Mouse (Mus musculus) ES-Bruce4 (cell line): ENCODE measurements at regions not wholly inside any gene's neighbourhood (a gene's known extent, or its start where the extent isn't known, plus 50 kb on each side); places are given as distances from the start of the nearest gene placed in this dataset.

ENCODE experiments used
- H3K27ac ChIP-seq: 2 replicates; pipeline ENCODE4 v1.5.1; 2012; ENCODE audit warnings: low read length, inconsistent platforms; ENCODE audit not compliant: insufficient read depth
- H3K27me3 ChIP-seq: 2 replicates; pipeline ENCODE4 v1.6.1; 2012; ENCODE audit warnings: mild to moderate bottlenecking, low read length, inconsistent platforms; ENCODE audit not compliant: control insufficient read depth, poor library complexity, insufficient read depth, severe bottlenecking
- H3K36me3 ChIP-seq: 2 replicates; pipeline ENCODE4 v1.6.1; 2012; ENCODE audit warnings: inconsistent platforms, mild to moderate bottlenecking, low read length, moderate library complexity; ENCODE audit not compliant: control insufficient read depth, poor library complexity, insufficient read depth, severe bottlenecking
- H3K4me1 ChIP-seq: one replicate; pipeline ENCODE4 v1.8.1; 2011; ENCODE audit warnings: low read length; ENCODE audit not compliant: control insufficient read depth, insufficient read depth
- H3K4me3 ChIP-seq: 2 replicates; pipeline ENCODE4 v1.5.1; 2011; ENCODE audit warnings: low read depth, mild to moderate bottlenecking, low read length
- H3K9ac ChIP-seq: 2 replicates; pipeline ENCODE4 v1.6.1; 2012; ENCODE audit warnings: low read depth, mild to moderate bottlenecking, inconsistent platforms; ENCODE audit not compliant: poor library complexity, severe bottlenecking
- H3K9me3 ChIP-seq: replicated peaks from 2 replicates; pipeline ENCODE4 v1.6.1; 2012; ENCODE audit warnings: mild to moderate bottlenecking, low read length, inconsistent platforms; ENCODE audit not compliant: control insufficient read depth, poor library complexity, insufficient read depth, severe bottlenecking
- CTCF ChIP-seq: IDR thresholded peaks from one replicate; pipeline ENCODE4 v1.8.1; 2011; ENCODE audit warnings: low read depth, low read length
- EP300 ChIP-seq: IDR thresholded peaks from 2 replicates; pipeline ENCODE4 v1.6.1; 2011; ENCODE audit warnings: low read depth, low read length; ENCODE audit not compliant: insufficient read depth
- POLR2A ChIP-seq: IDR thresholded peaks from one replicate; pipeline ENCODE4 v1.8.1; 2011; ENCODE audit warnings: low read length; ENCODE audit not compliant: insufficient read depth

DNA sequence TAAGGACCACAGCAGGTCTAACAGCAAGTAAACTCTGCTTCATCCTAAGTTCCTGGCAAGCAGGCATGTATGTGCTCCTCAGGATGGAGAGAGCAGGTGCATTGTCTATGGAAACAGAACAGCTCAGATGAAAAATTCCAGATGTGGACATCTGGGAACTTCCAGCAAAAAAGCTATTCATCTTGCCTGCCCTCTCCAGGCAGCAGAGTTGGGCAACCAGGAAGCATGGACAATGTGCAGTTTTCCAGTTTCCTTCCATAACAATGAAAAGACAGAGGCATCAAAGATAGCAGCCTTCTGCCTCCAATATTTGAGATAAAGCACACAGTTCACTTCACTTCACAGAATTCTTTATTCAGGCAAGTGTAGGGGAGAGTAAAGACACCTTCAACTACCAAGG lies 236.7 kb downstream of the Fam49a start:
- no peak overlapping the region for H3K27ac ChIP-seq
- H3K9me3 ChIP-seq = no peaks in the 10 kb centered on the region
- no peaks in the 10 kb centered on the region for H3K4me1 ChIP-seq
- H3K4me3 ChIP-seq = no peak overlapping the region
- no peaks in the 10 kb centered on the region for H3K27me3 ChIP-seq
- TF ChIP-seq EP300 (no peak), CTCF (no peak), POLR2A (no peak)
- no peak overlapping the region for H3K9ac ChIP-seq
- H3K36me3 ChIP-seq = no peaks in the 10 kb centered on the region

DNA sequence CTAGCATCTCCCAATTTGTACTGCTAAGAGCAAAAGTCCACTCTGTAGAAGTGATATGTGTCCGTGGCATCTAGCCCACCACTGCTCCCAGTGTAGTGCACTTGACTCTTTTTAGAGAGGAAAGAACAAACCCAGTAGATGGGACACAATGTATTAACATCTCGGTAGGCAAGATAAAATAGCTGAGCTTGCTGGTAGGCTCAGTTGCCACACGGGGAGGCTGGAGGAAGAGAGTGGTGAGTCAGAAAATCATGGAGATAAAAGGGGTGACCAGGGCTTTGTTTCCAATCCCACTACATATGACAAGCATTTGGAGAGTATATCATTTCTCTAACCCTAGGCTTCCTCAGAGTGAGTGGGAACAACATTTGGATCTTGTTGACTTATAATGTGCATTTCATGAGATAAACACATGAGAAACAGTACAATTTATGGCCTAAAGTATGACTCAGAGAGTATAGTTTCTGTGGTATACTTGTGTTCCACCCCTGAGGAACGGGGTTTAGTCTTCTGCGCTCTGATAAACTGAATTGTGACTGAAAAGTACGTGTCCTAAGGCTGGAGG lies 235.4 kb downstream of the Fam49a start:
- no peak overlapping the region for H3K27ac ChIP-seq
- H3K4me3 ChIP-seq = no peak overlapping the region
- H3K9me3 ChIP-seq = no peaks in the 10 kb centered on the region
- no peaks in the 10 kb centered on the region for H3K4me1 ChIP-seq
- TF ChIP-seq CTCF = no peak
- no peak for TF ChIP-seq EP300
- TF ChIP-seq POLR2A = no peak
- H3K36me3 ChIP-seq = no peaks in the 10 kb centered on the region
- no peak overlapping the region for H3K9ac ChIP-seq
- no peaks in the 10 kb centered on the region for H3K27me3 ChIP-seq

- Histone ChIP-seq H3K9ac (no peak overlapping the region), H3K27ac (no peak overlapping the region), H3K4me1 (no peaks in the 10 kb centered on the region), H3K36me3 (no peaks in the 10 kb centered on the region), H3K9me3 (no peaks in the 10 kb centered on the region), H3K4me3 (no peak overlapping the region), H3K27me3 (no peaks in the 10 kb centered on the region)
- no peak for TF ChIP-seq POLR2A
- TF ChIP-seq EP300 = no peak
- TF ChIP-seq CTCF = no peak
Observed at GRCm38 (mm10) chr12:12496593-12497141, 234.7 kb downstream of the Fam49a start.

GRCm38 (mm10) chr12:12490173-12490572 lies 228.2 kb downstream of the Fam49a start:
- H3K9me3 ChIP-seq = no peaks in the 10 kb centered on the region
- no peaks in the 10 kb centered on the region for H3K36me3 ChIP-seq
- H3K27me3 ChIP-seq = no peaks in the 10 kb centered on the region
- H3K4me1 ChIP-seq = no peaks in the 10 kb centered on the region
- H3K27ac ChIP-seq = no peak overlapping the region
- no peak overlapping the region for H3K9ac ChIP-seq
- H3K4me3 ChIP-seq = no peak overlapping the region
- TF ChIP-seq EP300 (no peak), POLR2A (no peak), CTCF (no peak)

- Histone ChIP-seq H3K4me3 (no peak overlapping the region), H3K27me3 (no peaks in the 10 kb centered on the region), H3K9ac (no peak overlapping the region), H3K9me3 (no peaks in the 10 kb centered on the region), H3K4me1 (no peaks in the 10 kb centered on the region), H3K36me3 (no peaks in the 10 kb centered on the region), H3K27ac (no peak overlapping the region)
- no peak for TF ChIP-seq EP300
- no peak for TF ChIP-seq CTCF
- no peak for TF ChIP-seq POLR2A
Observed at GRCm38 (mm10) chr12:12488090-12488489, 226.2 kb downstream of the Fam49a start.

DNA sequence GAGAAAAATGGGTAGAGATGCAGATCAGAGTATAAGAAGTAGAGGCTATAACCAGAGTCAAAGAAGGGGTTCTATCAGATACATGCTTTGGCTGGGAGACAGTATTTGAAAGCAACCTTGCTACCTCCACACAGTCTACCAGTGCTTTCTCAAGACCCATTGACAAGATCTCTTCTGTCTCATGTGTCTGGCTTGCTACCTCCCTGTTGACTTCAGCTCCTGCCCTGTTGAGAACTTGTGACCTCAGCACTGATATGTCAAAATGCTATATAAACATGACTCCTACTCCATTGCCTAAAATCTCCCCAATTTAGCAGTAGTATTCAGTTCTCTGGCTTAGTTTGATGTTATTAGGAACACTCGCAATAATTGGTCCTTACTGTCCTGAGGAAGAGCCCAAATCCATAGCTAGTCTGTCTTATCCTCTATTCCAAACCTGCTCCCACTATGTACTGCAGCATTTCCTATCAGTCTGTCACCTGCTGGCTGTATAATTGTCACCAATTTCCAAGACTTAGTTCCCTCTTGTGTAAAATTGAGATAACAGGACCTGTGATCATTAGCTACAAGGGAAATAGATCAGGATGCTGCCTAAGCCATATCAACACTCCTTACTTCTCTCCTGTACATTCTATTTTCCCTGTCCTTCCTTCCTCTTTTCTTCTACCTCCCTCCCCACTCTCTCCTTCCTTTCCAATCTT lies 224.9 kb downstream of the Fam49a start:
- Histone ChIP-seq H3K36me3 (no peaks in the 10 kb centered on the region), H3K27me3 (no peaks in the 10 kb centered on the region), H3K4me3 (no peak overlapping the region), H3K27ac (no peak overlapping the region), H3K9me3 (no peaks in the 10 kb centered on the region), H3K9ac (no peak overlapping the region), H3K4me1 (no peaks in the 10 kb centered on the region)
- TF ChIP-seq CTCF = no peak
- TF ChIP-seq EP300 = no peak
- TF ChIP-seq POLR2A = no peak
